ENCODE assay signal across 15 mouse cellular contexts in the genomic region with DNA sequence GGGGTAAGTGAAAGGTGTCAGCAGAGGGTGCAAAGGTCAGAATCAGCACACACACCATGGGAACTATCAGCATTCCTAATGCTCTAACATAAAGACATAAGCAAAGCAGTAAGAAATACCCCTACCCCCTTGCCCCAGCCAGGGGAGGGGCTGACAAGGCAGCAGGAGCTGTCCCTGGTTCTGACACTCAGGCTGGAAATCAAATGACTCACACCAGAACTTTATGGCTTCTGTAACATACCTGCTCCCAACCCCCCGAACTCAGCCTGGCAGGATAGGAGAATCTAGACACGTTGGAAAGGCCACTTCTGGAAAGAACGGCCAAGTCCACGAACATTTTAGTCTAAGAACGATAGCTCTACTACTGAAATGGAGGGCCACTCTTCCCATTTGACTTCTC. TPM values are rescaled to one million over a fixed set of nuclear protein-coding genes. Genes with fewer than 3 reads are reported as not detected.
DNase-seq lines count a peak whose midpoint lies in the region; ATAC-seq and TF ChIP-seq lines count a peak whose summit lies in the region.
"Had no signal": no experiment of that assay in that cellular context is flagged by ENCODE, and none has a peak within 500 bp of the region (broad histone marks: within the 10 kb centered on the region; RNA-seq: fewer than 3 reads in every experiment).

No protein-coding gene starts in this region.

- H3K9me3 ChIP-seq in intestine, embryonic 14.5 days (ENCODE audit: control insufficient read depth, low read length): no peaks in the 10 kb centered on the region
- H3K9me3 ChIP-seq in intestine, postnatal 0 days (ENCODE audit: control insufficient read depth): no peaks in the 10 kb centered on the region
- no peaks in the 10 kb centered on the region for H3K9me3 ChIP-seq in limb, embryonic 10.5 days (replicated peaks)
- H3K9me3 ChIP-seq: hindbrain, embryonic 10.5 days; lung, embryonic 15.5 days; neural tube, embryonic 12.5 days had no signal

- no peak for TF ChIP-seq CTCF in intestine, postnatal 0 days (IDR thresholded peaks at IDR 0.05; ENCODE audit: low read depth)

- no peaks in the 10 kb centered on the region for H3K27me3 ChIP-seq in intestine, embryonic 14.5 days (replicated peaks; ENCODE audit: control insufficient read depth, insufficient read depth, low read length)
- H3K27me3 ChIP-seq in intestine, postnatal 0 days (replicated peaks; ENCODE audit: control insufficient read depth, insufficient read depth, low read length): no peaks in the 10 kb centered on the region
- no peaks in the 10 kb centered on the region for H3K27me3 ChIP-seq in limb, embryonic 10.5 days (ENCODE audit: low read depth, poor library complexity, severe bottlenecking)
- H3K27me3 ChIP-seq: lung, embryonic 15.5 days; neural tube, embryonic 12.5 days had no signal

- no peaks in the 10 kb centered on the region for H3K36me3 ChIP-seq in intestine, embryonic 14.5 days (ENCODE audit: control insufficient read depth, insufficient read depth, low read length)
- no peaks in the 10 kb centered on the region for H3K36me3 ChIP-seq in intestine, postnatal 0 days (ENCODE audit: control insufficient read depth, insufficient read depth)
- no peaks in the 10 kb centered on the region for H3K36me3 ChIP-seq in limb, embryonic 10.5 days
- H3K36me3 ChIP-seq: lung, embryonic 15.5 days; neural tube, embryonic 12.5 days had no signal

- no peak for ATAC-seq in intestine, embryonic 14.5 days (replicated peaks; ENCODE audit: low FRiP score, low TSS enrichment, low read depth)
- ATAC-seq in intestine, postnatal 0 days: no peak
- ATAC-seq in megakaryocyte-erythroid progenitor cell, adult 5-6 weeks (replicated peaks; ENCODE audit: low FRiP score, low TSS enrichment, poor library complexity, severe bottlenecking): no peak
- ATAC-seq: forebrain, embryonic 14.5 days; Patski had no signal

- no peak overlapping the region for H3K27ac ChIP-seq in intestine, embryonic 14.5 days (ENCODE audit: low read depth)
- H3K27ac ChIP-seq in intestine, postnatal 0 days (ENCODE audit: low read depth, low read length): no peak overlapping the region
- no peak overlapping the region for H3K27ac ChIP-seq in limb, embryonic 10.5 days
- H3K27ac ChIP-seq: hindbrain, embryonic 10.5 days; lung, embryonic 15.5 days; neural tube, embryonic 12.5 days had no signal

- DNase-seq in intestine, embryonic 14.5 days (ENCODE audit: low spot score): peak; percentile 55
- DNase-seq in 416B (ENCODE audit: low read depth) (peak; percentile 36), R1 (ENCODE audit: low read depth, low spot score) (peak; percentile 44)
- DNase-seq in limb, embryonic 10.5 days (ENCODE audit: low spot score): peak; percentile 40
- DNase-seq in thymus, postnatal 10 days (ENCODE audit: low spot score in 2 of 2): no peak
- DNase-seq: cerebellum, adult 11-12 months; kidney, adult 11 months; right cerebral cortex, postnatal 4 days had no signal

- peaks cover 3% of the 10 kb centered on the region; the same call in 1 of the 2 replicates for H3K4me1 ChIP-seq in intestine, embryonic 14.5 days (replicated peaks; ENCODE audit: control insufficient read depth, insufficient read depth, low read length)
- H3K4me1 ChIP-seq in intestine, postnatal 0 days (replicated peaks; ENCODE audit: control insufficient read depth, insufficient read depth, low read length): no peaks in the 10 kb centered on the region; the same call in 1 of the 2 replicates
- H3K4me1 ChIP-seq in limb, embryonic 10.5 days: peaks cover 8% of the 10 kb centered on the region
- H3K4me1 ChIP-seq: neural tube, embryonic 12.5 days had no signal

- no peak overlapping the region for H3K4me2 ChIP-seq in intestine, embryonic 14.5 days (ENCODE audit: low read length)
- no peak overlapping the region for H3K4me2 ChIP-seq in intestine, postnatal 0 days (replicated peaks; ENCODE audit: low read depth)
- H3K4me2 ChIP-seq: lung, embryonic 15.5 days; neural tube, embryonic 12.5 days had no signal

- no peak overlapping the region for H3K9ac ChIP-seq in intestine, embryonic 14.5 days (ENCODE audit: low read length)
- no peak overlapping the region for H3K9ac ChIP-seq in intestine, postnatal 0 days (ENCODE audit: low read depth, low read length)
- H3K9ac ChIP-seq: lung, embryonic 15.5 days; neural tube, embryonic 12.5 days had no signal

- 44% methylated on average over 5 of the region's 5 CpGs for WGBS in intestine, embryonic 14.5 days
- whole genome bisulfite sequencing in intestine, postnatal 0 days: 33% methylated on average over 5 of the region's 5 CpGs
- 45% methylated on average over 5 of the region's 5 CpGs for WGBS in limb, embryonic 10.5 days

- H3K4me3 ChIP-seq in intestine, embryonic 14.5 days (ENCODE audit: low read depth, low read length): no peak overlapping the region
- H3K4me3 ChIP-seq in intestine, postnatal 0 days (ENCODE audit: low read depth, low read length): no peak overlapping the region
- H3K4me3 ChIP-seq in limb, embryonic 10.5 days: no peak overlapping the region
- H3K4me3 ChIP-seq: hindbrain, embryonic 10.5 days; lung, embryonic 15.5 days; neural tube, embryonic 12.5 days had no signal

RNA-seq across cellular contexts. Expression of a gene that starts 4.6 kb away (rescaled TPM):
- 8.0 and 8.9 TPM in 2 replicates for polyA plus RNA-seq in intestine, embryonic 14.5 days (2014; fragmentation: Nextera tagmentation; extraction: Ambion mirVana)
- 2.7 and 3.2 TPM in 2 replicates for polyA plus RNA-seq in intestine, postnatal 0 days (2015; fragmentation: Nextera tagmentation; extraction: Ambion mirVana)
- 4.8 and 5.9 TPM in 2 replicates for polyA plus RNA-seq in limb, embryonic 10.5 days (2016; fragmentation: Nextera tagmentation; extraction: Ambion mirVana)
- total RNA-seq in megakaryocyte-erythroid progenitor cell, adult 5-6 weeks (2014; fragmentation: Nextera tagmentation): 35.3 and 42.6 TPM in 2 replicates
- total RNA-seq in megakaryocyte-erythroid progenitor cell, adult 5-6 weeks (2017): 23.3 and 32.2 TPM in 2 replicates

RNA-seq across cellular contexts. Expression of a gene that starts 43.7 kb away (rescaled TPM):
- 12.3 and 13.2 TPM in 2 replicates for polyA plus RNA-seq in intestine, embryonic 14.5 days (2014; fragmentation: Nextera tagmentation; extraction: Ambion mirVana)
- 9.3 and 10.5 TPM in 2 replicates for polyA plus RNA-seq in intestine, postnatal 0 days (2015; fragmentation: Nextera tagmentation; extraction: Ambion mirVana)
- 12.4 and 18.5 TPM in 2 replicates for polyA plus RNA-seq in limb, embryonic 10.5 days (2016; fragmentation: Nextera tagmentation; extraction: Ambion mirVana)
- total RNA-seq in megakaryocyte-erythroid progenitor cell, adult 5-6 weeks (2014; fragmentation: Nextera tagmentation): 18.0 and 31.5 TPM in 2 replicates
- 3.0 and 20.2 TPM in 2 replicates for total RNA-seq in megakaryocyte-erythroid progenitor cell, adult 5-6 weeks (2017)

Comparison
In these comparisons a context has a peak if more than half of its experiments do, and no peak if none do; other contexts are left out.
1. DNase-seq: peak in intestine, embryonic 14.5 days (single experiment), 416B (single experiment), R1 (single experiment) and limb, embryonic 10.5 days (single experiment); none in thymus, postnatal 10 days (0 of 2).